Mouse (Mus musculus) hindbrain, embryonic 15.5 days (tissue): ENCODE results near the gene Lpin2. TPM values are rescaled to one million over a fixed set of nuclear protein-coding genes. Genes with fewer than 3 reads are reported as not detected.

Source experiments
- ATAC-seq: fragments of 200-750 bp; cut with Nextera tagmentation; 2 replicates; pipeline ENCODE4 v1.8.0; 2017; ENCODE audit warnings: low read depth, moderate number of reproducible peaks, moderate TSS enrichment; ENCODE audit not compliant: low FRiP score
- H3K27ac ChIP-seq: fragments of 300-500 bp; sonication (generic); replicated peaks from 2 replicates; pipeline ENCODE4 v1.5.1; 2015; ENCODE audit warnings: mild to moderate bottlenecking, inconsistent platforms
- H3K27me3 ChIP-seq: fragments of 300-500 bp; sonication (generic); 2 replicates; pipeline ENCODE4 v1.6.1; 2015; ENCODE audit warnings: control low read depth, inconsistent platforms
- H3K36me3 ChIP-seq: fragments of 300-500 bp; sonication (generic); 2 replicates; pipeline ENCODE4 v1.6.1; 2015; ENCODE audit warnings: control low read depth, inconsistent platforms
- H3K4me1 ChIP-seq: fragments of 300-500 bp; sonication (generic); replicated peaks from 2 replicates; pipeline ENCODE4 v1.6.1; 2015; ENCODE audit warnings: control low read depth, inconsistent platforms
- H3K4me2 ChIP-seq: fragments of 300-500 bp; sonication (generic); 2 replicates; pipeline ENCODE4 v1.6.1; 2015; ENCODE audit warnings: moderate library complexity, mild to moderate bottlenecking, inconsistent platforms
- H3K4me3 ChIP-seq: fragments of 300-500 bp; sonication (generic); 2 replicates; pipeline ENCODE4 v1.5.1; 2015; ENCODE audit warnings: mild to moderate bottlenecking, inconsistent platforms
- H3K9ac ChIP-seq: fragments of 300-500 bp; sonication (generic); 2 replicates; pipeline ENCODE4 v1.6.1; 2015; ENCODE audit warnings: inconsistent platforms
- H3K9me3 ChIP-seq: fragments of 300-500 bp; sonication (generic); 2 replicates; pipeline ENCODE4 v1.6.1; 2016; ENCODE audit warnings: control low read depth, inconsistent platforms
- WGBS: fragments of 180-500 bp; shearing (Covaris S2); methylation state at CpG from one replicate; pipeline ENCODE4 v1.1.7; 2015; 5-methylcytosine and 5-hydroxymethylcytosine counted together
- polyA plus RNA-seq: library from polyadenylated mRNA; unstranded; fragments of >200 nt; fragmentation: Nextera tagmentation; extraction: Ambion mirVana; gene quantifications from 2 replicates; pipeline ENCODE4 v1.2.1, GENCODE M21; 2015

The Lpin2 gene
- polyA plus RNA-seq, 1 experiment from 2014 or later: 42.6 TPM

DNA sequence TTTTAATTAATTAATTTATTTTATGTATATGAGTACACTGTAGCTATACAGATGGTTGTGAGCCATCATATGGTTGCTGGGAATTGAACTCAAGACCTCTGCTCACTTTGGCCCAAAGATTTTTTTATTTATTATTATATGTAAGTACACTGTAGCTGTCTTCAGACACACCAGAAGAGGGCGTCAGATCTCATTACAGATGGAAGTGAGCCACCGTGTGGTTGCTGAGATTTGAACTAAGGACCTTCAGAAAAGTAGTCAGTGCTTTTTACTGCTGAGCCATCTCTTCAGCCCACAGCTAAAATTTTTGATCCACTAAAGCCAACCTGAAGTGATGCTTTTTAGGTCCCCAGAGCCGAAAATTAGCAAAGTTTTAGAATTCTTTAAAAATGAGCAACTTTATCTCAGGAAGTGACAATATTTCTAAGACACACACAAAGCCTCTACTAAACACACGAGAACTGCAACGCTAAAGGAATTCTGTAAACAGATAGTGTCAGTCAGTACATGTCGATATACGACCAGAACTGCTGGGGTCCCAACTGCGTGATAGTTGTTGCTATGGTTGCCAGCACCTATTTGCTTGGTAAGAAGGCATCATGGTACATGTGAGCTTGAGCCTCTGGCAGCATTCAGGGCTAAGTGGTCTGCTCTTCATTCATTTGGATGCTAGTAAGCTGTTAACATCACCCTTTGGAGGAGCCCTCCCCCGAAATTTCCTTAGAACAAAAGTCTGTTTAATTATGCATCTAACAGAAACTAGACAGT lies 45.0 kb downstream of the Lpin2 start:
- 80% methylated on average over 9 of the region's 9 CpGs for WGBS
- Histone ChIP-seq H3K4me2 (no peak overlapping the region), H3K27ac (no peak overlapping the region), H3K9ac (no peak overlapping the region), H3K9me3 (no peaks in the 10 kb centered on the region), H3K36me3 (peaks cover 12% of the 10 kb centered on the region; the same call in 1 of the 2 replicates), H3K27me3 (no peaks in the 10 kb centered on the region), H3K4me3 (no peak overlapping the region), H3K4me1 (no peaks in the 10 kb centered on the region)
- no peak for ATAC-seq

DNA sequence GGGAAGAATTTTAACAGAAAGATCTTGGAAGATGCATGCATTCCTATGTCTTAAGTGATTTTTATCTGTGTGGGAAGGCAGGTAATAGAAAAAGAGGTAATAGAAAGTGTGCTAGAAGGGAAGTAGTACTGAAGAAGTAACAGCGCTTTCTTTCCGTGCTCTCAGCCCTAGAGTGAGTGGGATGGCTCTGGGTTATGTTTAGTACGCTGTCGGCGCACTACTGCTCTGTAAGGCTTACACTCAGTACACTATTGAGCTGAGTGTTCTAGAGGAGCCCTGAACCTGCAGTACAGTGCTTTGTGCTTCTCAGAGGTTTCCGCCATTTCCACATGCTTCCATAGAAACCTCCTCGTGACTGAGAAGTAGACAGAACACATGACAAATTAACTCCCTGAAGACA lies 46.3 kb downstream of the Lpin2 start:
- ATAC-seq: no peak
- H3K4me1 ChIP-seq: no peaks in the 10 kb centered on the region
- H3K4me2 ChIP-seq: no peak overlapping the region
- no peak overlapping the region for H3K9ac ChIP-seq
- H3K36me3 ChIP-seq: peaks cover 15% of the 10 kb centered on the region
- no peaks in the 10 kb centered on the region for H3K9me3 ChIP-seq
- H3K4me3 ChIP-seq: no peak overlapping the region
- no peak overlapping the region for H3K27ac ChIP-seq
- WGBS: 84% methylated on average over 7 of the region's 7 CpGs
- no peaks in the 10 kb centered on the region for H3K27me3 ChIP-seq

DNA sequence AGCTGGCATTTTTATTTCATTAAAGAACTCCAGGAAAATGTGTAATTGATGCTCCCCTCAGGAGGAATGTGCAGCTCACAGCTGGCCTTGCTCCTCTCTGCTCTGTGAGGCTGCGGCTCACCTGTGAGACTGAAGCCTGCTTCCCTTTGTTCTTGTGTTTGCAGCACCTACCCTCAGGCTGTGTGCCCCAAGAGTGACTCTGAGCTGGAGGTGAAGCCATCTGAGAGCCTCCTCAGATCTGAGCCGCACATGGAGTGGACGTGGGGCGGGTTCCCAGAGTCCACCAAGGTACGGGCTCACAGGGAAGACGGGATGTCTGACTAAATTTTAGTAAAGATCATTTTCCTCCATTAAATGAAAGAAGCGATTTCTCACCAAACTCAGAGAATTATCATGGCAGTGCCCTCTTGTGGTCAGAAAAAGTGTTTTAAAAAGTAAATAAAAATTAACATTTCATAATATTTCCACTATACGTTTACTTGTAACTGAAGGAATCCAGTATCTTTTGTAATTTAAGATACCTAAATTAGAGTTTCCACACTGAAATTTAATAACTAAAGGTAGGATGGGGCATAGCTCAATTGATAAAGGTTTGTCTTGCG lies 47.8 kb downstream of the Lpin2 start:
- no peak overlapping the region for H3K4me2 ChIP-seq
- no peak overlapping the region for H3K9ac ChIP-seq
- no peaks in the 10 kb centered on the region for H3K27me3 ChIP-seq
- no peaks in the 10 kb centered on the region for H3K4me1 ChIP-seq
- WGBS: 73% methylated on average over 9 of the region's 9 CpGs
- H3K9me3 ChIP-seq: no peaks in the 10 kb centered on the region
- no peak for ATAC-seq
- 0 out of 2 replicates have a peak overlapping the region, but pooled peaks have one; percentile 57 for H3K27ac ChIP-seq
- peaks cover 20% of the 10 kb centered on the region for H3K36me3 ChIP-seq
- no peak overlapping the region for H3K4me3 ChIP-seq

DNA sequence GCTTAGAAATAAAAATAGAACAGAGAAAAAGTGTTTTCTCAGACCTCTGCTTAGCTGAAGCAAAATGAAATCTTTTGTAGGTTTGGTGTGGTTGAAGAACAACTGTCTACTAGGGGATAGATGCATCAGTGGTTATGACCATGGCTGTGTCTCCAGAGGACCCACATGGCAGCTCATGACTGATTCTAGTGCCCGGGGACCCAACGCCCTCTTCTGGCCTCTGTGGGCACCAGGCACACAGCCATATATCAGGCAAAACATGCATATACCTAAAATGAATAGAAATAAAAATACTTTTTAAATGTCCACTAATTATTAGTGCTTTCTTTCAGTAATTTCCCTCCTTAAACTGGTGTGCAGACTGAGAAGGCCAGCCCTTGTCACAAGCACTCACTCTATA lies 49.6 kb downstream of the Lpin2 start:
- no peak overlapping the region for H3K9ac ChIP-seq
- H3K36me3 ChIP-seq: peaks cover 23% of the 10 kb centered on the region
- H3K9me3 ChIP-seq: no peaks in the 10 kb centered on the region
- no peak overlapping the region for H3K4me2 ChIP-seq
- H3K4me3 ChIP-seq: no peak overlapping the region
- ATAC-seq: no peak
- WGBS: 88% methylated on average over 2 of the region's 2 CpGs
- no peak overlapping the region for H3K27ac ChIP-seq
- no peaks in the 10 kb centered on the region for H3K27me3 ChIP-seq
- no peaks in the 10 kb centered on the region for H3K4me1 ChIP-seq

DNA sequence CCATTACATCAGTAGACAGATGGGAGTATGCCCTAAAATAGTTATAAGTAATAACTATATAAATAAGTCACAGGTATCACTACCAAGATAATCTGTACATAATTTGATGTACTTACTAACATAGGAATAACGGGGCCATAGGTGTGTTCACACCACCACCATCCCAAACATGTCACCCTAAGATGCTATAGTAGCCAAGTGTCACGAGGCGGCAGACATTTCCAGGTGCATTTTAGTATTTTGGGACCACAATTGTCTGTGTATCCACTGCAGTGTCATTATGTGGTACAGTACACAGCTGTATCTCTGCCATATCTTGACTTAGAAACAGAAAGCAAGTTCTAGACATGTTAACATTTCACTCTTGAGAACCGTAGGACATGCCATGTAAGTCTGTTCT lies 50.9 kb downstream of the Lpin2 start:
- 93% methylated on average over 4 of the region's 4 CpGs for WGBS
- Histone ChIP-seq H3K9ac (no peak overlapping the region), H3K4me2 (no peak overlapping the region), H3K36me3 (peaks cover 30% of the 10 kb centered on the region), H3K4me1 (no peaks in the 10 kb centered on the region), H3K27me3 (no peaks in the 10 kb centered on the region), H3K4me3 (no peak overlapping the region), H3K9me3 (no peaks in the 10 kb centered on the region), H3K27ac (no peak overlapping the region)
- ATAC-seq: no peak

DNA sequence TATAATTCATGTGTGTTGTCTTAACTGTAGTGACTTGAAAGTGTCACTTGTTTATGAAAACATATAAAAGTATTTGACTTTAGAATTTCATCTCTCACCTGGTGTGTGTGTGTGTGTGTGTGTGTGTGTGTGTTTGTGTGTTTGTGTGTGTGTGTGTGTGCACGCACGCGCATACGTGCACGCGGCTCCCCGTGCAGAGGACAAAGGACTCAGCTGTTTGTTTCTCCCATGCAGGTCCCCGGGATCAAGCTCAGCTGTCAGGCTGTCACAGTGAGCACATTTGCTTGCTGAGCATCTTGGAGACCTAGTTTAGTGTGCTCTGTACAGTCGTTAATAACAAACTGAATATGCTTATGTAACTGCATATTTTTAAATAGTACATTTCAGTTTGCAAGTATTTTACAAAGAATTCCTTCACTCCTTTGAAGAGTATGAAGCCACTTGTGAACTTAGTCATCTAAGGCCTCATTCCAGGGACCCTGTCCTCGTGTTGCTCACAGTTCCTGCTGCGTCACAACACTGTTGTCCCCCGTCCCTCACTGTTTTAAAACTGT lies 51.8 kb downstream of the Lpin2 start:
- no peaks in the 10 kb centered on the region for H3K9me3 ChIP-seq
- peaks cover 38% of the 10 kb centered on the region for H3K36me3 ChIP-seq

DNA sequence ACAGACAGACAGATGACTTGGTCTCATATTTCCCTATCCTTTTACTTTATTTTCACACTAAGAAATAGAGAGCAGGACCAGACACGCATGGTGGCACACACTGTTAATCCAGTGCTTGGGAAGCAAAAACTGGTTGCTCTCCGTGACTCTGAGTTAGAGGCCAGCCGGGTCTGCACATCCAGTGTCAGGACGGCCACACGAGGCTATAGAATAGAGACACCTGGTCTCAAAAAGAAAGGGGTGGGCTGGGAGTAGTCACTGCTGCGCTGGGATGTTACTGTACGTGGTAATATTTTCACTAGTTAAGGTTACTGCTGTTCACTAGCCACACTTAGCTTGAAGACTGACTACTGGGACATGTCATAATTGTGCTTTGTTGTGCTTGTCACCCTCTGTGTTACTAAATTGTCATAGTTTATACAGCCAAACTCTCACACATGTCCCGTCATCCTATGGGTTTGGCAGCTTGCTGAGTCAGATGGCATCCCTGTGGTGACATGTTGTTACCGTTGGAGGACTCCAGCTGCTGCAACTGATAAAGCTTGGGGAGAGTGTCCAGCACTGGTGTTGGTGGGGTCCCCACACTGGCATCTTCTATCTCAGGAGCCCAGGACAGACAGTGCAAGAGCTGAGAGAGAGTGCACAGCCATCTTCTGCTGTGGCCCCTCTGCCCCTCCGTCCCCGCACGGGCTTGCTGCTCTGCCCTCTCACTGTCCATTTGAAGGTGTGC lies 53.0 kb downstream of the Lpin2 start:
- 83% methylated on average over 12 of the region's 12 CpGs for WGBS
- H3K4me3 ChIP-seq: no peak overlapping the region
- no peaks in the 10 kb centered on the region for H3K27me3 ChIP-seq
- no peaks in the 10 kb centered on the region for H3K4me1 ChIP-seq
- no peak for ATAC-seq
- no peak overlapping the region for H3K4me2 ChIP-seq
- H3K9me3 ChIP-seq: no peaks in the 10 kb centered on the region
- peaks cover 42% of the 10 kb centered on the region for H3K36me3 ChIP-seq
- no peak overlapping the region for H3K9ac ChIP-seq
- H3K27ac ChIP-seq: no peak overlapping the region

More for the DNA sequence above, 51.8 kb downstream of the Lpin2 start:
- 88% methylated on average over 12 of the region's 12 CpGs for WGBS
- H3K27me3 ChIP-seq: no peaks in the 10 kb centered on the region
- no peak overlapping the region for H3K4me3 ChIP-seq
- no peak overlapping the region for H3K9ac ChIP-seq
- no peak for ATAC-seq
- no peak overlapping the region for H3K27ac ChIP-seq
- H3K4me1 ChIP-seq: no peaks in the 10 kb centered on the region
- H3K4me2 ChIP-seq: no peak overlapping the region

DNA sequence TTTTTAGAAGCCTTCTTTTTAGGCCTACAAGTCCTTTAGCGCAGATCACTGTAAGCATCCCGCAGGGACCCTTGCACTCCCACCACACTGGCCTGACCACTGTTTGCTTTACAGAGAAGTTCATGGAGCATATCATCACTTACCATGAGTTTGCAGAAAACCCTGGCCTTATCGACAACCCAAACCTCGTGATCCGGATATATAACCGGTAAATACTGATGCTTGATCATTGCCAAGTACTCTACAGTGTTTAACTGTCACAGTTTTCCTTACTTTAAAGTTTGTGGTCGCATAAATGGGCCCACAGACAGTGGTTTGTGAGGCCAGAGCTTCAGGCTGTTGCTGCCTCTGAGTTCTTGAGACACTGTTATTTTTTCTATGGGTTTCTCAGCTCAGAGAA lies 56.1 kb downstream of the Lpin2 start:
- Histone ChIP-seq H3K27me3 (no peaks in the 10 kb centered on the region), H3K9me3 (no peaks in the 10 kb centered on the region), H3K27ac (no peak overlapping the region), H3K4me2 (no peak overlapping the region), H3K36me3 (peaks cover 55% of the 10 kb centered on the region), H3K4me1 (no peaks in the 10 kb centered on the region), H3K4me3 (no peak overlapping the region), H3K9ac (no peak overlapping the region)
- no peak for ATAC-seq
- 95% methylated on average over 7 of the region's 7 CpGs for WGBS

DNA sequence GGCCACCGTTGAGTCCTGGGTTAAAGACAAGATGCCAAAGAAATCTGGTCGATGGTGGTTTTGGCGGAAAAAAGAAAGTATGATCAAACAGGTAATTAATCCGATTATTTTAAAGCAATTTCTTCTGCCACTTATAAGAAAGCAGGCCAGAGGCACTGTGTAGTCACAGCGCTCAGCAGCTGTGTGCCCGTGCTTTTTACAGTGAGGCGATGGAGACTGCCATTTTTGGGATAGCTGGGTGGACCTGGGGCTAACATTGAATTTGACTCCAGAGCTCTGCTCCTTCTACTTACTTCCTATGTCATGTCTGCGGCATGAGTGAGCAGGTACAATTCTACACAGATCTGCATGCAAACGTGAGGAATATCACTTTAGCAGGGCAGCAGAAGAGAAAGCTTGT lies 58.5 kb downstream of the Lpin2 start:
- Histone ChIP-seq H3K9ac (no peak overlapping the region), H3K4me1 (no peaks in the 10 kb centered on the region), H3K9me3 (no peaks in the 10 kb centered on the region), H3K4me3 (no peak overlapping the region), H3K27ac (no peak overlapping the region), H3K4me2 (no peak overlapping the region), H3K36me3 (peaks cover 69% of the 10 kb centered on the region), H3K27me3 (no peaks in the 10 kb centered on the region)
- ATAC-seq: no peak
- WGBS: 95% methylated on average over 9 of the region's 9 CpGs

DNA sequence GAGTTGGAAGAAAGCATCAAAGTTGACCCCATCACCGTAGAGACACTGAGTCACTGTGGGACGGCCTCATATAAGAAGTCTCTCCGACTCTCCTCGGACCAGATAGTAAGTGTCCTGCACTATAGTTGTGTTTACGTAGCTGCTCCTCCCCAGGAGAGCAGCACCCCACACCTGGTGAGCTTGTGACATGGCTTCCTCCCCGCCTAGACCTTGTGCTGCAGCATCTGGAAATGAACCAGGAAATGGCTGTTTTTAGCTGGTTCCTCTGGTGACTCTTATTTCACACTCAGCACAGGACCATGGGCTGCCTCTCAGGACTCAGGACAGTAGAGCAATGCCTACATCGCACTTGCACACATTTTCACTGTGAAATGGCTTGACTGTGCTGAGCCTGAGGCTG lies 60.3 kb downstream of the Lpin2 start:
- Histone ChIP-seq H3K36me3 (peaks cover 78% of the 10 kb centered on the region), H3K9me3 (no peaks in the 10 kb centered on the region), H3K27ac (no peak overlapping the region), H3K4me3 (no peak overlapping the region), H3K4me1 (no peaks in the 10 kb centered on the region), H3K9ac (no peak overlapping the region), H3K4me2 (no peak overlapping the region), H3K27me3 (no peaks in the 10 kb centered on the region)
- WGBS: 94% methylated on average over 7 of the region's 7 CpGs
- ATAC-seq: no peak

DNA sequence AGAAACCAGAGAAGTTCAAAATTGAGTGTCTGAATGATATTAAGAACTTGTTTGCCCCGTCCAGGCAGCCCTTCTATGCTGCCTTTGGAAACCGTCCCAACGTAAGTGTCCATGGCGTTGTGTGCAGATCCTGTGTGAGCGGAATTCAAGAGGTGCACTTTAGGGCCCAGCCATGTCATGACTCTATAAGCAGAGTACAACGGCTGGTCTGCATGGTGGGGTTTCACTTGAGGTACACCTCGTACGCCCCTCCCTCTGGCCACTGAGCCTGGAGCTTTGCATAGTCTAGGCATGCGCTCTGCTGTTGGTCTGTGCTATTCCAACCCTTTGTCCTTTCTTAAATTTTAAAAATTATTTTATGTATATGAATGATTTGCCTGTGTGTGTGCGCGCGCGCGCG lies 62.8 kb downstream of the Lpin2 start:
- peaks cover 74% of the 10 kb centered on the region for H3K36me3 ChIP-seq

DNA sequence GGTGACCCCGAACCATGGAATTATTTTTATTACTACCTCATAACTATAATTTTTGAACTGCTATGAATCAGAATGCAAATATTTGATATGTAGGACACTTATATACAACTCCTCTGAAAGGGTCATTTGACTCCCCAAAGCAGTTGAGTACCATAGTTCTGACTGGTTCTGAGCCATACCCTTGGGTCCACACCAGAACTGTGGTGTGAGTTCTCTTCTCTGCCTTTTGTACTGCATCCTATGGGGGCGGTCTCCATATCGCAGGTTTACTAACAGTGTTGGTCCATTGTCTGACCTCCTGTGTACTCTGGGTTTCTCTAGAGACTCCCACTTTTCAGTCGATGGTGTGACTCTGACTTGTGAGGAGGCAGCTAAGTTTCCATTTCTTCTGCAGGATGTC lies 63.7 kb downstream of the Lpin2 start:
- no peak for ATAC-seq
- H3K36me3 ChIP-seq: peaks cover 69% of the 10 kb centered on the region
- no peak overlapping the region for H3K4me2 ChIP-seq
- no peaks in the 10 kb centered on the region for H3K27me3 ChIP-seq
- WGBS: 95% methylated on average over 4 of the region's 4 CpGs
- H3K27ac ChIP-seq: no peak overlapping the region
- no peak overlapping the region for H3K4me3 ChIP-seq
- H3K9ac ChIP-seq: no peak overlapping the region
- no peaks in the 10 kb centered on the region for H3K9me3 ChIP-seq
- H3K4me1 ChIP-seq: no peaks in the 10 kb centered on the region

More for the DNA sequence above, 62.8 kb downstream of the Lpin2 start:
- Histone ChIP-seq H3K9ac (no peak overlapping the region), H3K27ac (no peak overlapping the region), H3K4me2 (no peak overlapping the region), H3K4me3 (no peak overlapping the region), H3K4me1 (no peaks in the 10 kb centered on the region), H3K27me3 (no peaks in the 10 kb centered on the region), H3K9me3 (no peaks in the 10 kb centered on the region)
- 98% methylated on average over 15 of the region's 15 CpGs for WGBS
- ATAC-seq: no peak
